Mouse (Mus musculus) embryonic stem cell, embryonic (primary cell): ENCODE data around the gene Zfp978.
"Not testable (repeated sequence)": the region's sequence is repeated elsewhere in the genome, so short reads cannot be mapped to it uniquely, and the experiment has no call there.

Experiments
- CTCF ChIA-PET, 4 experiments: fragments of 300-600 bp in 2 of 4; fragments of 350-600 bp in 2 of 4; sonication (Branson Sonifier 250); formaldehyde crosslinking; loops; one replicate each; lab custom pipeline; 2022; ENCODE audit warnings: inconsistent platforms in 2 of 4; lab: Charles Lee
- POLR2A ChIA-PET, 4 experiments: fragments of 300-600 bp in 2 of 4; fragments of 350-600 bp in 2 of 4; sonication (Branson Sonifier 250); formaldehyde crosslinking; loops; one replicate each; lab custom pipeline; 2022; ENCODE audit warnings: antibody characterized with exemption in 4 of 4, inconsistent platforms in 1 of 4; lab: Charles Lee

Zfp978 gene

GRCm38 (mm10) chr4:147423641-147424298, 62.7 kb downstream of the Zfp978 start:
- ChIA-PET POLR2A (interaction anchor here in 1 of 4 experiments (1.2 kb wide), 1 partner anchor 25 kb away, joined by 4 read pairs; no protein-coding TSS in a partner anchor), CTCF (no interaction called here)

- CTCF ChIA-PET, result not testable (repeated sequence)
- POLR2A ChIA-PET, result interaction anchor here in 1 of 4 experiments (1.2 kb wide), 1 partner anchor 25 kb away, joined by 4 read pairs; no protein-coding TSS in a partner anchor
Observed at GRCm38 (mm10) chr4:147424404-147424803, 63.3 kb downstream of the Zfp978 start.

- POLR2A ChIA-PET, CTCF ChIA-PET: not testable (repeated sequence)
Observed at GRCm38 (mm10) chr4:147425615-147426347, 64.7 kb downstream of the Zfp978 start.

- POLR2A ChIA-PET, result interaction anchor here in 2 of 4 experiments (0.6 to 1.6 kb wide), 3 partner anchors 88 to 584 kb away, joined by 3 to 10 read pairs (median 3); no protein-coding TSS in a partner anchor
- CTCF ChIA-PET, result no interaction called here
Observed at GRCm38 (mm10) chr4:147430651-147431050, 69.5 kb downstream of the Zfp978 start.

GRCm38 (mm10) chr4:147431696-147432442, 70.8 kb downstream of the Zfp978 start:
- CTCF ChIA-PET, result not testable (repeated sequence)

GRCm38 (mm10) chr4:147432443-147432790, 71.3 kb downstream of the Zfp978 start:
- CTCF ChIA-PET, result no interaction called here

More at GRCm38 (mm10) chr4:147431696-147432442, 70.8 kb downstream of the Zfp978 start:
- POLR2A ChIA-PET, result interaction anchor here in 1 of 4 experiments (0.9 to 1.6 kb wide), 3 partner anchors 13 to 307 kb away, joined by 3 to 10 read pairs (median 5); no protein-coding TSS in a partner anchor

GRCm38 (mm10) chr4:147433017-147433416, 71.9 kb downstream of the Zfp978 start:
- ChIA-PET POLR2A (interaction anchor here in 1 of 4 experiments (0.6 to 1.3 kb wide), 4 partner anchors 12 to 978 kb away, joined by 3 to 5 read pairs (median 3); no protein-coding TSS in a partner anchor), CTCF (no interaction called here)

More at GRCm38 (mm10) chr4:147432443-147432790, 71.3 kb downstream of the Zfp978 start:
- POLR2A ChIA-PET, result interaction anchor here in 1 of 4 experiments (0.6 to 1.3 kb wide), 3 partner anchors 13 to 977 kb away, joined by 3 to 5 read pairs (median 3); no protein-coding TSS in a partner anchor

GRCm38 (mm10) chr4:147433874-147434273, 72.8 kb downstream of the Zfp978 start:
- CTCF ChIA-PET, result no interaction called here
- POLR2A ChIA-PET, result interaction anchor here in 2 of 4 experiments (0.6 to 1.0 kb wide), 5 partner anchors 9 to 1877 kb away, joined by 3 to 4 read pairs (median 3); partner anchors contain the start of genes Fv1 (in 1 of the 2) and Miip (in 1 of the 2)
